Mouse (Mus musculus) intestine, embryonic 14.5 days (tissue): Measurements from ENCODE around the gene Hyal4. TPM values are rescaled to one million over a fixed set of nuclear protein-coding genes. Genes with fewer than 3 reads are reported as not detected.

Experiments used
- ATAC-seq: fragments of 200-750 bp; cut with Nextera tagmentation; replicated peaks from 2 replicates; pipeline ENCODE4 v1.8.0; 2017; ENCODE audit warnings: low read depth, moderate number of reproducible peaks, moderate TSS enrichment, moderate library complexity; ENCODE audit not compliant: low FRiP score, low TSS enrichment
- DNase-seq: peaks from one replicate; pipeline ENCODE4 v3.0.0-alpha.2; 2018; ENCODE audit warnings: low spot score
- H3K27ac ChIP-seq: fragments of 300-500 bp; sonication (generic); 2 replicates; pipeline ENCODE4 v1.5.1; 2014; ENCODE audit warnings: low read depth, mild to moderate bottlenecking, control low read depth
- H3K27me3 ChIP-seq: fragments of 300-500 bp; sonication (generic); replicated peaks from 2 replicates; pipeline ENCODE4 v1.6.1; 2014; ENCODE audit warnings: low read length, control low read depth; ENCODE audit not compliant: control insufficient read depth, insufficient read depth
- H3K36me3 ChIP-seq: fragments of 300-500 bp; sonication (generic); 2 replicates; pipeline ENCODE4 v1.6.1; 2014; ENCODE audit warnings: low read length, control low read depth; ENCODE audit not compliant: control insufficient read depth, insufficient read depth
- H3K4me1 ChIP-seq: fragments of 300-500 bp; sonication (generic); replicated peaks from 2 replicates; pipeline ENCODE4 v1.6.1; 2014; ENCODE audit warnings: low read length, control low read depth, mixed read lengths; ENCODE audit not compliant: control insufficient read depth, insufficient read depth
- H3K4me2 ChIP-seq: fragments of 300-500 bp; sonication (generic); 2 replicates; pipeline ENCODE4 v1.6.1; 2014; ENCODE audit warnings: low read length
- H3K4me3 ChIP-seq: fragments of 300-500 bp; sonication (generic); 2 replicates; pipeline ENCODE4 v1.5.1; 2014; ENCODE audit warnings: low read depth, low read length, control low read depth, mixed read lengths
- H3K9ac ChIP-seq: fragments of 300-500 bp; sonication (generic); 2 replicates; pipeline ENCODE4 v1.6.1; 2014; ENCODE audit warnings: mild to moderate bottlenecking, low read length
- H3K9me3 ChIP-seq: fragments of 300-500 bp; sonication (generic); 2 replicates; pipeline ENCODE4 v1.6.1; 2016; ENCODE audit warnings: low read length, control low read depth; ENCODE audit not compliant: control insufficient read depth
- WGBS: fragments of 180-500 bp; shearing (Covaris S2); extraction: QIAGEN DNeasy Blood & Tissue Kit; methylation state at CpG from one replicate; pipeline ENCODE4 v1.1.7; 2014; 5-methylcytosine and 5-hydroxymethylcytosine counted together
- polyA plus RNA-seq: library from polyadenylated mRNA; unstranded; fragments of >200 nt; fragmentation: Nextera tagmentation; extraction: Ambion mirVana; gene quantifications from 2 replicates; pipeline ENCODE4 v1.2.1, GENCODE M21; 2014

The Hyal4 gene
- polyA plus RNA-seq = not detected in 2 replicates

DNA sequence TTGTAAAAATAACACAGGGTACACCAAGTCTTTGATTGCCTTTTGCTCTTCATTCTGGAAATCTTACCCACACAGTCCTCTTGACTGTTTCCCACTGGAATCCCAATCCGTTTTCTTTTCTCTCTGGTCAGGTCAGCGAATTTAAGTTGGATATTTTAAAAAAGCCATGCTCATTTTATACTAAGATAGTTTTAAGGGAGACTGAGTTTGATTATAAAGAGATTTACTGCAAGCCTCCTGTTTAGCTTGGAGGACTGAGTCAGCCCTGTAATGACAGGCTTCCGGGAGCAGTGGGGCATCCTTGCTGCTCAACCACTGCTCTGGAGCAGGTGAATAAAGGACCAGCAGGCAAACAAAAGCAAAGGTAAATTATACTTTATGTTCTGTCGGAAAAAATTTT is at the start of gene Hyal4:
TSS of gene Hyal4 (plus strand) at position 301 of the 400 bp plus-strand sequence.
- Histone ChIP-seq H3K9me3 (no peaks in the 10 kb centered on the region), H3K9ac (no peak within 1 kb of the TSS), H3K27me3 (no peaks in the 10 kb centered on the region), H3K27ac (no peak within 1 kb of the TSS), H3K4me1 (no peaks in the 10 kb centered on the region), H3K4me3 (no peak within 1 kb of the TSS), H3K36me3 (no peaks in the 10 kb centered on the region), H3K4me2 (no peak within 1 kb of the TSS)
- ATAC-seq (no peak), DNase-seq (no peak)
- WGBS = 80% methylated on average over 4 of the region's 4 CpGs

DNA sequence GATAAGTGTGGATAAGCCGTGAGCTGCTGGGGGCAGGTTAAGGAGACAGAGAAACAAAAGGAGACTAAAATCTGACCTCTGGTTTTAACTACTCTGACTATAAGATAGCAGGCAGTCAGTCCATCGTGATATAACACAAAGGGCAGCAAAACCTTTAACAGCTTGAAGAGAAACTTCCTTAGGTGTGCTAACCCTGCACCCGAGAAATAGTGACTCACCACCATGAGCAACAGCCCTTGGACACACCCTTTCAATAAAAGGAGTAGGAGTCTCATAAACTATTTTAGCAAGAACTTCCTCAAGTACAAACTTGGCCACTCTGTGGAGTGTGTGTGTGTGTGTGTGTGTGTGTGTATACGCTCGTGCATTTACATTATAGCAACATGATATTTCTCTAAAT is 41.0 kb upstream of the Hyal4 start:
- ATAC-seq (peak; percentile 88), DNase-seq (no peak)
- WGBS = 64% methylated on average over 5 of the region's 5 CpGs
- no peaks in the 10 kb centered on the region for H3K9me3 ChIP-seq
- H3K36me3 ChIP-seq = no peaks in the 10 kb centered on the region
- H3K4me3 ChIP-seq = no peak overlapping the region
- H3K9ac ChIP-seq = no peak overlapping the region
- H3K4me1 ChIP-seq = no peaks in the 10 kb centered on the region
- H3K27ac ChIP-seq = peak overlapping the region; percentile 47; the same call in 1 of the 2 replicates
- H3K27me3 ChIP-seq = no peaks in the 10 kb centered on the region
- no peak overlapping the region for H3K4me2 ChIP-seq

DNA sequence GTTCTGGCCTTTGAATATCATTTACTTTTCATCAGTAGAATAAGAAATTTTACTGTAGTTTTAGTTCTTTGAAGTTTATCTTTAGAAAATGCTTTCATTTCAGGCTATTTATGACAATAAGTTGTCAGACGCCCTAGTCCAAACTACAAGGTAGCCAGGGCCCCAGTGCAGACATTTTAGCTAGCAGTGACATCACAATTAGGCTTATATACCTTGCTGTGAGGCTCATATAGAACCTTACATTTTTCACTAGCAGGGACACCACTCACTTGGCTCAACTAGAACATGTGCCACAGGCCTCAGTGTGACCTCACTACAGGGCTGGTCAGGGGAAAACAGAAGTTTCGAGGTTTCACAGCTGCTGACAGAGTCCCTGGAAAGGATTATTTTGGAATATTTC is 40.6 kb upstream of the Hyal4 start:
- Histone ChIP-seq H3K9me3 (no peaks in the 10 kb centered on the region), H3K4me3 (no peak overlapping the region), H3K27me3 (no peaks in the 10 kb centered on the region), H3K4me1 (no peaks in the 10 kb centered on the region), H3K27ac (no peak overlapping the region), H3K9ac (no peak overlapping the region), H3K36me3 (no peaks in the 10 kb centered on the region), H3K4me2 (no peak overlapping the region)
- no peak for DNase-seq
- WGBS = 67% methylated on average over 2 of the region's 2 CpGs
- peak; percentile 53; the same call in 1 of the 2 replicates for ATAC-seq

DNA sequence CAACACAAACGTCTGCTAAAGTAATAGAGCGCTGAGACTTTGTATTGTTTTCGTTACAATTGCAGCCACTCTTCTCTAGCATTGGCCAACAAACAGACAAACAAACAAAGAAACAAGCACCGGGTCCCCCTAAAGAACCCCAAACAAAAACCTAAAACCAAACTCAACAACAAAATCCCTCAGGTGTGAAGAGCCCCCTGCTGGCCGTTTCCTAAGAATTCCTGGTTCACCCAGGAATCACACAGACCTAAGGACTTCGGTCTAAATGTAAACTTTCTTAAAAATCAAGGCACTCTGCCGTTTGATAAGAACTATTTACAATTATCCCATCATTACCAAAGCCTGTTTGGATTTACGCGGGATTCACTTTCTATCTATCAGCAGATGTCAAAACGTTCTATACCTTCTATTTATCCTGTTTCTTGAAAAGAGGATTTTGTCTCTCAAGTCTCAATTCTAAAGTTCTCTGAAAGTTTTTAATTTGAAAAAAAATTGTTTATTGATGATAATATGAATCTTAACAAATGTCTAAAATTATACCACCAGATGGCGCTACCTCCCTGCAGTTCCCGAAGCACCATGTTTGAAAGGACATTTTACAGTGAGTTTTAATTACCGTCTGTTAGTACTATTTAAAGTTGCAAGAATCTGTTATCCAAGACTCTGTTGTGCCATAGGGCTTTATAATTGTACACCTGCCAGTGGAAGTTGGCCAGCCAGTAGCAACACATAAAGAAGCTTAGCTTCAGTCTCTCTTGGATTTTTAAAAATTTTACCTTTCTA is 26.6 kb upstream of the Hyal4 start:
- Histone ChIP-seq H3K27me3 (no peaks in the 10 kb centered on the region), H3K4me3 (no peak overlapping the region), H3K4me2 (no peak overlapping the region; the same call in 1 of the 2 replicates), H3K9me3 (no peaks in the 10 kb centered on the region), H3K9ac (no peak overlapping the region), H3K27ac (no peak overlapping the region), H3K4me1 (no peaks in the 10 kb centered on the region), H3K36me3 (no peaks in the 10 kb centered on the region)
- 27% methylated on average over 13 of the region's 13 CpGs for WGBS
- DNase-seq (no peak), ATAC-seq (no peak)

DNA sequence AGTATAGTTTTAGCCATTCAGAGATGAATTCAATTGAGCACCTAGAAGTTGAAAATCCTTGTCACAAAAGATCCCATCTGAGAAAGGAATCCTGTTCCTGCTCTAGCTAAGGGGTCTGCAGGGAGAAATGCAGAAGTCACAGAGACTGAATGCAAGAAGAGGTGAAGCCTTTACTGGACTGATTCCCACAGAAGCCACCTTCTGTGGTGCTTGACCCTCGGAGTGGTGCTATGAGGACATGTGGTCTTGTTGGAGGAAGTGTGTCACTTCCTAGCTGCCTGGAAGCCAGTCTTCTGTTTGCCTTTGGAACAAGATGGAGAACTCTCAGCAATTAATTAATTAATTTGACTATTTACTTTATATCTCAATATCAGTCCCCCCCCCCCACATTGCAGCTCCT is 20.0 kb upstream of the Hyal4 start:
- DNase-seq (no peak), ATAC-seq (no peak)
- Histone ChIP-seq H3K27me3 (no peaks in the 10 kb centered on the region), H3K4me2 (no peak overlapping the region), H3K36me3 (no peaks in the 10 kb centered on the region), H3K9ac (no peak overlapping the region), H3K27ac (no peak overlapping the region), H3K9me3 (no peaks in the 10 kb centered on the region), H3K4me3 (no peak overlapping the region), H3K4me1 (no peaks in the 10 kb centered on the region)
- 76% methylated on average over 1 of the region's 1 CpGs for WGBS

DNA sequence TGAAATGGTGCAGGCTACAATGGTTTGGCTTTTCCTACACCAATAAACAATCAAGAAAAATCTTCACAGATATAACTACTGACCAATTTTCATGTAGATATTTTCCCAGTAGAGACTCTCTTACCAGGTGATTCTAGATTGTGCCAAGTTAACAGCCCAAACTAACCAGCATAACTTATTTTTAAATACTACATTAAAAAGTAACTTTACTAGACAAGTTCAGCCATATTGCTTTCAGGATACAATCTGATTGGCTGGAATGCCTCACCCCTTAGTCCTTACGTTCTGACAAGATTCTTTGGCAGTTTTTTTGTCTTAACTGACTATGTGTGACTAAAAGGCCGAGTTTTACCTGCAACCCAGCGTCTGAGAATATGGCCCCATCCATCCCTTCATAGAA is 15.2 kb upstream of the Hyal4 start, which contains the start of gene Hyal6:
TSS of gene Hyal6 (plus strand) at position 301 of the 400 bp plus-strand sequence.
- Histone ChIP-seq H3K4me2 (no peak within 1 kb of the TSS), H3K27ac (no peak within 1 kb of the TSS), H3K9me3 (no peaks in the 10 kb centered on the region), H3K9ac (no peak within 1 kb of the TSS), H3K27me3 (no peaks in the 10 kb centered on the region), H3K4me1 (no peaks in the 10 kb centered on the region), H3K4me3 (no peak within 1 kb of the TSS), H3K36me3 (no peaks in the 10 kb centered on the region)
- no peak for DNase-seq
- ATAC-seq = no peak
- WGBS = 88% methylated on average over 3 of the region's 3 CpGs

DNA sequence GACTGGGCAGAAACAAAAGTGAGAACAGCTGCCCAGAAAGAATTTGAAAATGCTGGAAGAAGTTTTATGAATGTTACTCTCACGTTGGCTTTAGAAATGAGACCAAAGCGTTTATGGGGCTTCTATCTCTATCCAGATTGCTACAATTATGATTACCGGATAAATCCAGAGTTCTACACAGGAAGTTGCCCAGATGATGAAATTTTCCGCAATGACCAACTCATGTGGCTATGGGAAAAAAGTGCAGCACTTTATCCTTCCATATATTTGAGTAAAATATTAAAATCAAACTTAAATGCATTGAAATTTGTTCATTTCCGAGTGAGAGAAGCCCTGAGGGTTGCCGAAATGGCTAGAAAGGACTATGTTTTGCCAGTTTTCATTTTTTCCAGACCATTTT is 13.6 kb upstream of the Hyal4 start:
- DNase-seq (no peak), ATAC-seq (no peak)
- no peaks in the 10 kb centered on the region for H3K9me3 ChIP-seq
- no peaks in the 10 kb centered on the region for H3K4me1 ChIP-seq
- H3K9ac ChIP-seq = no peak overlapping the region
- H3K27me3 ChIP-seq = no peaks in the 10 kb centered on the region
- no peaks in the 10 kb centered on the region for H3K36me3 ChIP-seq
- H3K4me2 ChIP-seq = no peak overlapping the region
- no peak overlapping the region for H3K4me3 ChIP-seq
- WGBS = 78% methylated on average over 6 of the region's 6 CpGs
- no peak overlapping the region for H3K27ac ChIP-seq

DNA sequence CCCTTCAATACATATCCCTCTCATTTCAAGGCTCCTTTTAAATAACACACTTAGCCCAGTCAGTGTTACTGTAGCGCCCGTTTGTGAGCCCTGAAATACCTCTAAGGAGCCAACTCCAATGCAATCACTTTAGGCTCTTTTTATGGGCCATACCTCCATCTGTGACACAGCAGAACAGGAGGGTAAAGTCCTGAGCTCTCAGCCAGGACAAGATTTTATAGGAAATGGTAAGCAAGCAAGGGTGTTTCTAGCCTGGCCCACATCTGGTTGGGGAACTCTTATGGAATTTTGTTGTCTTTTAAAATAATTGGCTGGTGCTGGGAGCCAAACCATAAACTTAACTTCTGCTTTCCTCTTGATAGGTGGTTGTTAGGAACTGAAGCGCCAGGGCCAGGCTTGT is 11.2 kb downstream of the Hyal4 start:
- Histone ChIP-seq H3K27me3 (no peaks in the 10 kb centered on the region), H3K9me3 (peaks cover 3% of the 10 kb centered on the region; the same call in 1 of the 2 replicates)

DNA sequence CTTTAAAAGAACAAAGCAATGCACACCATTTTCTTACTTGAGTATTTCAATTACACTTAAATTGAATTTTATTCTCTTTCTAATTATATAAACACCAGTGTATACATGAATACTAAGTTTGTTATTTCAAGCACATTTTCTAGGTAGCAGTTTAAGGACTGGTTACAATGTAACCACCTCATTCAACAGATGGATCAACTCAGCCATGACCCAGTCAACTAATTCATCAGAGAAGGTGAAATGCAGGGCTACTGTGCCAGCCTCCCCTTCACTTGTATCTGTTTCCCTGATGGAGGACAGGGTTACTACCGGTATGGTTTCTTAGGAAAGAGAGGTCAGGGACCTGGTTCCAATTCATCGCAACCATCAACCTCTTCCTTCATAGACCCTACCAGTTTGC is 18.1 kb downstream of the Hyal4 start:
- no peak overlapping the region for H3K4me3 ChIP-seq
- no peaks in the 10 kb centered on the region for H3K27me3 ChIP-seq
- no peaks in the 10 kb centered on the region for H3K36me3 ChIP-seq
- 81% methylated on average over 2 of the region's 2 CpGs for WGBS
- H3K27ac ChIP-seq = no peak overlapping the region
- no peaks in the 10 kb centered on the region for H3K4me1 ChIP-seq
- H3K9ac ChIP-seq = no peak overlapping the region
- DNase-seq (no peak), ATAC-seq (no peak)
- no peak overlapping the region for H3K4me2 ChIP-seq
- H3K9me3 ChIP-seq = no peaks in the 10 kb centered on the region

More for the DNA sequence above, 11.2 kb downstream of the Hyal4 start:
- H3K9ac ChIP-seq = no peak overlapping the region
- H3K4me1 ChIP-seq = no peaks in the 10 kb centered on the region
- H3K4me2 ChIP-seq = no peak overlapping the region
- ATAC-seq (no peak), DNase-seq (no peak)
- no peak overlapping the region for H3K27ac ChIP-seq
- H3K36me3 ChIP-seq = no peaks in the 10 kb centered on the region
- no peak overlapping the region for H3K4me3 ChIP-seq
- WGBS = 85% methylated on average over 3 of the region's 3 CpGs
